In the genomic region with DNA sequence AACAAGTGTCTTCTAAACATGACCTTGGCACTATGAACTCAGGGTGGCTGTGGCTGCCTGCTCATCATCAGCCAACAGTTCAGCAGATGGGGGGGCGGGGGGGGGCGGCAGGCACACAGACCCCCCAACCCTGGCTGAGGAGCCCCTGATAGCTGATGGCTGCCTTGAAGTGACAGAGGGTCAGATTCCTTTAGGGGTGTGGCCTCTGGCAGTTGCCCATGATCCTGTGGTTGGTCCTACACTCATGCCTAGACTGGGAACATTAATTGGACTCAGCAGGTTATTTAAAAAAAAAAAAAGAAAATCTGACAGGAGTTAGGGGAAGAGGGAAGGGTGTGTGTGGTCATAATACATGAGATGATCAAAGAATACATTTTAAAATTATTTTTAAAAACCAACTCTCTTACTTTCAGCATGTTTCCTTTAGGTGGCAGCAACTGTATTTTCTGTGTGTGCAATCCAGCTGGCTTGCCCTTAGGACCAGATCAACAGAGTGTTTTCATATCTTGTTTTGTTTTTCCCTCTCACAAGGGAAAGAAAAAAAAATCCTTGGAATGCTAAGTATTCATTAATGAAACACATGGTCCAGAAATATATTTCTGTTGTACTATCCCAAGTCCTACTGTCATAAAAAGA, we compare ENCODE assay signal across 14 mouse cellular contexts. TPM values are rescaled to one million over a fixed set of nuclear protein-coding genes. Genes with fewer than 3 reads are reported as not detected.
DNase-seq lines count a peak whose midpoint lies in the region; ATAC-seq and TF ChIP-seq lines count a peak whose summit lies in the region.
"Had no signal": no experiment of that assay in that cellular context is flagged by ENCODE, and none has a peak within 500 bp of the region (broad histone marks: within the 10 kb centered on the region; RNA-seq: fewer than 3 reads in every experiment).

No protein-coding gene starts in this region.

- no peak for ATAC-seq in hindbrain, postnatal 0 days
- ATAC-seq in hindbrain, embryonic 11.5 days (ENCODE audit: low FRiP score): no peak
- ATAC-seq in liver, embryonic 12.5 days: no peak
- ATAC-seq: CD4-positive, CD25-positive, alpha-beta regulatory T cell, adult 4 months; forebrain, embryonic 16.5 days had no signal

- no peak overlapping the region for H3K27ac ChIP-seq in hindbrain, postnatal 0 days
- H3K27ac ChIP-seq in hindbrain, embryonic 11.5 days (ENCODE audit: low read depth, low read length): no peak overlapping the region
- no peak overlapping the region for H3K27ac ChIP-seq in liver, adult 2 months (replicated peaks; ENCODE audit: insufficient read depth, low read depth, low read length)
- no peak overlapping the region for H3K27ac ChIP-seq in liver, embryonic 12.5 days
- H3K27ac ChIP-seq: midbrain, embryonic 10.5 days had no signal

- H3K4me1 ChIP-seq in hindbrain, postnatal 0 days (ENCODE audit: insufficient read depth, low read length): no peaks in the 10 kb centered on the region
- H3K4me1 ChIP-seq in hindbrain, embryonic 11.5 days (replicated peaks; ENCODE audit: control insufficient read depth, insufficient read depth, low read length): no peaks in the 10 kb centered on the region
- peaks cover 14% of the 10 kb centered on the region; the same call in 1 of the 2 replicates for H3K4me1 ChIP-seq in liver, adult 2 months (ENCODE audit: control insufficient read depth, insufficient read depth, low read length)
- H3K4me1 ChIP-seq in liver, embryonic 12.5 days: no peaks in the 10 kb centered on the region; the same call in 1 of the 2 replicates

- TF ChIP-seq POLR2A in liver, adult 2 months (IDR thresholded peaks at IDR 0.05; ENCODE audit: extremely low read depth, insufficient read depth, low read length): no peak

- TF ChIP-seq CTCF in hindbrain, postnatal 0 days (IDR thresholded peaks at IDR 0.05; ENCODE audit: low read depth): peak; percentile 28
- TF ChIP-seq CTCF in liver, adult 2 months (IDR thresholded peaks at IDR 0.05; ENCODE audit: low read depth, low read length): peak; percentile 27; the same call in 1 of the 2 replicates

- no peak overlapping the region for H3K4me3 ChIP-seq in hindbrain, postnatal 0 days (ENCODE audit: low read length)
- H3K4me3 ChIP-seq in hindbrain, embryonic 11.5 days (ENCODE audit: low read depth, low read length): no peak overlapping the region
- H3K4me3 ChIP-seq in liver, adult 2 months (ENCODE audit: insufficient read depth, low read depth, low read length): no peak overlapping the region
- H3K4me3 ChIP-seq in liver, embryonic 12.5 days: no peak overlapping the region
- H3K4me3 ChIP-seq: erythroblast, embryonic 14.5 days; midbrain, embryonic 10.5 days had no signal

- no peaks in the 10 kb centered on the region for H3K9me3 ChIP-seq in hindbrain, postnatal 0 days (ENCODE audit: low read length)
- H3K9me3 ChIP-seq in hindbrain, embryonic 11.5 days (ENCODE audit: control insufficient read depth, low read length): no peaks in the 10 kb centered on the region
- H3K9me3 ChIP-seq in liver, embryonic 12.5 days (replicated peaks): no peaks in the 10 kb centered on the region

- peak; percentile 7 for DNase-seq in hindbrain, postnatal 0 days (ENCODE audit: low spot score)
- no peak for DNase-seq in hindbrain, embryonic 11.5 days (ENCODE audit: low spot score)
- peak; percentile 67 for DNase-seq in liver, adult 2 months (ENCODE audit: extremely low read depth, low read depth, low spot score)
- peak; percentile 56 for DNase-seq in NIH3T3 (ENCODE audit: low read depth)
- peak; percentile 17 for DNase-seq in lung, postnatal 10 days
- DNase-seq in spleen, adult 12 weeks (ENCODE audit: low spot score): no peak
- DNase-seq: cerebellum, adult 8-10 months; layer of hippocampus, adult 9-11 months; right cerebral cortex, postnatal 25 days had no signal

- no peaks in the 10 kb centered on the region for H3K79me2 ChIP-seq in liver, adult 2 months (ENCODE audit: control insufficient read depth, insufficient read depth, low read length)

- H3K4me2 ChIP-seq in hindbrain, postnatal 0 days (ENCODE audit: low read depth, low read length): no peak overlapping the region
- no peak overlapping the region for H3K4me2 ChIP-seq in hindbrain, embryonic 11.5 days (replicated peaks; ENCODE audit: low read depth, low read length)
- no peak overlapping the region for H3K4me2 ChIP-seq in liver, embryonic 12.5 days

- WGBS in hindbrain, postnatal 0 days: 8% methylated on average over 2 of the region's 2 CpGs
- 8% methylated on average over 2 of the region's 2 CpGs for WGBS in hindbrain, embryonic 11.5 days
- WGBS in liver, adult 2 months: 12% methylated on average over 2 of the region's 2 CpGs
- WGBS in liver, embryonic 12.5 days (ENCODE audit: insufficient replicate concordance): 23% methylated on average over 2 of the region's 2 CpGs

- H3K36me3 ChIP-seq in hindbrain, postnatal 0 days (ENCODE audit: insufficient read depth, low read length): no peaks in the 10 kb centered on the region
- no peaks in the 10 kb centered on the region for H3K36me3 ChIP-seq in hindbrain, embryonic 11.5 days (ENCODE audit: control insufficient read depth, insufficient read depth, low read length)
- H3K36me3 ChIP-seq in liver, adult 2 months (ENCODE audit: control insufficient read depth, insufficient read depth, low read length): no peaks in the 10 kb centered on the region
- no peaks in the 10 kb centered on the region for H3K36me3 ChIP-seq in liver, embryonic 12.5 days
- H3K36me3 ChIP-seq: midbrain, embryonic 10.5 days had no signal

- H3K27me3 ChIP-seq in hindbrain, postnatal 0 days (ENCODE audit: insufficient read depth, low read length): no peaks in the 10 kb centered on the region
- H3K27me3 ChIP-seq in hindbrain, embryonic 11.5 days (ENCODE audit: control insufficient read depth, insufficient read depth, low read length): no peaks in the 10 kb centered on the region
- H3K27me3 ChIP-seq in liver, adult 2 months (ENCODE audit: control insufficient read depth, insufficient read depth, low read length): no peaks in the 10 kb centered on the region
- no peaks in the 10 kb centered on the region for H3K27me3 ChIP-seq in liver, embryonic 12.5 days (replicated peaks)

- H3K9ac ChIP-seq in hindbrain, postnatal 0 days (replicated peaks; ENCODE audit: low read length): no peak overlapping the region
- no peak overlapping the region for H3K9ac ChIP-seq in hindbrain, embryonic 11.5 days (ENCODE audit: low read depth, low read length)
- no peak overlapping the region for H3K9ac ChIP-seq in liver, adult 2 months (ENCODE audit: low read depth, low read length)
- H3K9ac ChIP-seq in liver, embryonic 12.5 days: no peak overlapping the region

RNA-seq across cellular contexts. Expression of gene Fdx1, which starts 28.0 kb away (rescaled TPM):
- total RNA-seq in hindbrain, postnatal 0 days (2014; rRNA removed): 13.2 and 18.9 TPM in 2 replicates
- polyA plus RNA-seq in hindbrain, postnatal 0 days (2015; fragmentation: Nextera tagmentation; extraction: Ambion mirVana): 47.6 and 50.7 TPM in 2 replicates
- 53.0 and 55.3 TPM in 2 replicates for polyA plus RNA-seq in hindbrain, embryonic 11.5 days (2014; fragmentation: Nextera tagmentation; extraction: Ambion mirVana)
- 144 and 160 TPM in 2 replicates for total RNA-seq in liver, adult 2 months (2014; rRNA removed)
- polyA plus RNA-seq in liver, adult 2 months (2012; rRNA removed): 290 and 313 TPM in 2 replicates
- 34.4 and 34.9 TPM in 2 replicates for polyA plus RNA-seq in liver, embryonic 12.5 days (2016; fragmentation: Nextera tagmentation; extraction: Ambion mirVana)

RNA-seq across cellular contexts. Expression of gene Rdx, which starts 55.6 kb away (rescaled TPM):
- total RNA-seq in hindbrain, postnatal 0 days (2014; rRNA removed): 57.1 and 59.3 TPM in 2 replicates
- 96.2 and 107 TPM in 2 replicates for polyA plus RNA-seq in hindbrain, postnatal 0 days (2015; fragmentation: Nextera tagmentation; extraction: Ambion mirVana)
- polyA plus RNA-seq in hindbrain, embryonic 11.5 days (2014; fragmentation: Nextera tagmentation; extraction: Ambion mirVana): 221 and 230 TPM in 2 replicates
- total RNA-seq in liver, adult 2 months (2014; rRNA removed): 167 TPM in 2 replicates
- polyA plus RNA-seq in liver, adult 2 months (2012; rRNA removed): 30.5 and 32.7 TPM in 2 replicates
- 91.0 and 95.6 TPM in 2 replicates for polyA plus RNA-seq in liver, embryonic 12.5 days (2016; fragmentation: Nextera tagmentation; extraction: Ambion mirVana)

Comparison
In these comparisons a context has a peak if more than half of its experiments do, and no peak if none do; other contexts are left out.
1. DNase-seq: peak in hindbrain, postnatal 0 days (single experiment), liver, adult 2 months (single experiment), NIH3T3 (single experiment) and lung, postnatal 10 days (single experiment); none in hindbrain, embryonic 11.5 days (single experiment) and spleen, adult 12 weeks (single experiment).